Mouse (Mus musculus): ENCODE data around the gene Tet3. TPM values are rescaled to one million over a fixed set of nuclear protein-coding genes. Genes with fewer than 3 reads are reported as not detected.

Gene Tet3
- polyA plus RNA-seq, 1 experiment from 2014 or later = 13.7 TPM

GRCm38 (mm10) chr6:83416261-83417103 is 42.4 kb downstream of the Tet3 start:
- H3K9me3 ChIP-seq (replicated peaks; ENCODE audit: control insufficient read depth, low read length) = no peaks in the 10 kb centered on the region
- ATAC-seq (ENCODE audit: low read depth) = no peak
- H3K4me1 ChIP-seq (ENCODE audit: control insufficient read depth, low read depth, low read length) = peaks cover 24% of the 10 kb centered on the region
- no peaks in the 10 kb centered on the region for H3K27me3 ChIP-seq (ENCODE audit: control insufficient read depth, insufficient read depth, low read depth, low read length)
- 68% methylated on average over 3 of the region's 3 CpGs for WGBS (ENCODE audit: insufficient replicate concordance)
- H3K4me2 ChIP-seq (ENCODE audit: low read depth, low read length) = no peak overlapping the region
- H3K9ac ChIP-seq (ENCODE audit: low read depth, low read length) = no peak overlapping the region
- H3K4me3 ChIP-seq (ENCODE audit: low read depth, low read length) = no peak overlapping the region
- no peak overlapping the region for H3K27ac ChIP-seq (ENCODE audit: low read length)
- H3K36me3 ChIP-seq (ENCODE audit: control insufficient read depth, insufficient read depth) = no peaks in the 10 kb centered on the region; the same call in 1 of the 2 replicates

DNA sequence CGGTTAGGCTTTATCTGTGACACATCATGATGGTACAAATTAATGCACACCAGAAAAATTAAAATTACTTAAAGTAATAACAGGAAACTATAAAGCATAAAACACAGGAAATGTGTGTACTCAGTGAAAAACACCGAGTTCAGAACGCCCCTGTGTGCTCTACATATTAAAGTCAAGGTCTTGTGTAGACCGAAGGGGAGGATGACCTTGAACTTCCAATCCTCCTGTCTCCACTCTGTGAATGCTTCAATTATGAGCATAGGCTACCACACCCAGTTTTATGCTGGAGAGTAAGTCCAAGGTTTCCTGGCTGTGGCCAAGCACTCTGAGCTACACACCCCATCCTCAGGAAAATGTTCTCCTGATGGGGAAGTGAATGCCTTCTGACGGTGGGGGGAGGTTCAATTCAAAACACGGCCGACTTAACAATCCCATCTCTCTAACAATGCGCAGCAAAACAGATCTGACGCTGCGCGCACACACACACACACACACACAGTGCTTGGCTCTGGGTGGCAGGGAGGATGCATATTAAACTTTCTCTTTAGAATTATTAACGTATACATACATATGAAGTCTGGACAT is 43.4 kb downstream of the Tet3 start:
- Histone ChIP-seq H3K9me3 (replicated peaks; ENCODE audit: control insufficient read depth, low read length) (no peaks in the 10 kb centered on the region), H3K27me3 (ENCODE audit: control insufficient read depth, insufficient read depth, low read depth, low read length) (no peaks in the 10 kb centered on the region), H3K4me1 (ENCODE audit: control insufficient read depth, low read depth, low read length) (peaks cover 34% of the 10 kb centered on the region), H3K4me2 (ENCODE audit: low read depth, low read length) (no peak overlapping the region), H3K36me3 (ENCODE audit: control insufficient read depth, insufficient read depth) (no peaks in the 10 kb centered on the region), H3K27ac (ENCODE audit: low read length) (no peak overlapping the region), H3K9ac (ENCODE audit: low read depth, low read length) (no peak overlapping the region), H3K4me3 (ENCODE audit: low read depth, low read length) (no peak overlapping the region)
- ATAC-seq (ENCODE audit: low read depth) = no peak
- WGBS (ENCODE audit: insufficient replicate concordance) = 69% methylated on average over 12 of the region's 12 CpGs

- no peaks in the 10 kb centered on the region for H3K36me3 ChIP-seq (ENCODE audit: control insufficient read depth, insufficient read depth)
- no peak overlapping the region for H3K27ac ChIP-seq (ENCODE audit: low read length)
- ATAC-seq (ENCODE audit: low read depth) = no peak
- H3K27me3 ChIP-seq (ENCODE audit: control insufficient read depth, insufficient read depth, low read depth, low read length) = no peaks in the 10 kb centered on the region
- no peak overlapping the region for H3K4me3 ChIP-seq (ENCODE audit: low read depth, low read length)
- no peaks in the 10 kb centered on the region for H3K9me3 ChIP-seq (replicated peaks; ENCODE audit: control insufficient read depth, low read length)
- 83% methylated on average over 9 of the region's 9 CpGs for WGBS (ENCODE audit: insufficient replicate concordance)
- no peak overlapping the region for H3K4me2 ChIP-seq (ENCODE audit: low read depth, low read length)
- no peak overlapping the region for H3K9ac ChIP-seq (ENCODE audit: low read depth, low read length)
- peaks cover 40% of the 10 kb centered on the region for H3K4me1 ChIP-seq (ENCODE audit: control insufficient read depth, low read depth, low read length)
Observed at GRCm38 (mm10) chr6:83414601-83415355, 44.1 kb downstream of the Tet3 start.

GRCm38 (mm10) chr6:83413686-83414085 is 45.2 kb downstream of the Tet3 start:
- ATAC-seq (ENCODE audit: low read depth) = no peak
- no peak overlapping the region for H3K4me2 ChIP-seq (ENCODE audit: low read depth, low read length)
- no peaks in the 10 kb centered on the region for H3K27me3 ChIP-seq (ENCODE audit: control insufficient read depth, insufficient read depth, low read depth, low read length)
- no peak overlapping the region for H3K4me3 ChIP-seq (ENCODE audit: low read depth, low read length)
- no peaks in the 10 kb centered on the region for H3K36me3 ChIP-seq (ENCODE audit: control insufficient read depth, insufficient read depth)
- peaks cover 44% of the 10 kb centered on the region for H3K4me1 ChIP-seq (ENCODE audit: control insufficient read depth, low read depth, low read length)
- no peaks in the 10 kb centered on the region for H3K9me3 ChIP-seq (replicated peaks; ENCODE audit: control insufficient read depth, low read length)
- no peak overlapping the region for H3K27ac ChIP-seq (ENCODE audit: low read length)
- no peak overlapping the region for H3K9ac ChIP-seq (ENCODE audit: low read depth, low read length)
- WGBS (ENCODE audit: insufficient replicate concordance) = 59% methylated on average over 1 of the region's 1 CpGs

- H3K27ac ChIP-seq (ENCODE audit: low read length) = no peak overlapping the region
- no peaks in the 10 kb centered on the region for H3K27me3 ChIP-seq (ENCODE audit: control insufficient read depth, insufficient read depth, low read depth, low read length)
Observed at GRCm38 (mm10) chr6:83412854-83413401, 46.0 kb downstream of the Tet3 start.

DNA sequence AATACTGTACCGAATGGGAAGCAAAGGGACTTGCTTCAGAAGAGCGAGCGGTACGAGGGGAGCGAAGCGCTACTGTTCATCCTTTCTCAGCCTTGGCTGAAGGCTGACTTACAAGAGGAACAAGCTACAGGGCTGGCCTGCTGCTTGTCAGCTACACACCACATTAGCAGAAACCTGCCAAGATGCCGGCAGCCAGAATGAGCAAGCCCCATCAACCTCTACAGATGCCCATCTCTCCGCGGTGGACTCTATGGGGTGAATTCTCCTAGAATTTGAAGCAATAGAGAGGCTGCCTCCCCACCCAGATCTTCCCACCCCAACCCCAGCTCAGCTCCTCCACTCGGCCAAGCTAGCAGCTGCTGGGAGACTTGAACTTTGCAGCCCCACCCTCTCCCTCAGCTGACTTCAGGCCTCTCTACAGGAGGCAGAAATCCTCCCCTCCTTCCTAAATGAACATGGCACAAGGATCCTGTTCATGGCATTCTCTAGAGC is 46.5 kb downstream of the Tet3 start:
- 86% methylated on average over 10 of the region's 10 CpGs for WGBS (ENCODE audit: insufficient replicate concordance)
- H3K4me1 ChIP-seq (ENCODE audit: control insufficient read depth, low read depth, low read length) = peaks cover 49% of the 10 kb centered on the region
- no peaks in the 10 kb centered on the region for H3K9me3 ChIP-seq (replicated peaks; ENCODE audit: control insufficient read depth, low read length)
- H3K36me3 ChIP-seq (ENCODE audit: control insufficient read depth, insufficient read depth) = no peaks in the 10 kb centered on the region
- no peak overlapping the region for H3K9ac ChIP-seq (ENCODE audit: low read depth, low read length)
- no peaks in the 10 kb centered on the region for H3K27me3 ChIP-seq (ENCODE audit: control insufficient read depth, insufficient read depth, low read depth, low read length)
- no peak overlapping the region for H3K27ac ChIP-seq (ENCODE audit: low read length)
- no peak overlapping the region for H3K4me3 ChIP-seq (ENCODE audit: low read depth, low read length)
- no peak for ATAC-seq (ENCODE audit: low read depth)
- no peak overlapping the region for H3K4me2 ChIP-seq (ENCODE audit: low read depth, low read length)

More at GRCm38 (mm10) chr6:83412854-83413401, 46.0 kb downstream of the Tet3 start:
- Histone ChIP-seq H3K4me2 (ENCODE audit: low read depth, low read length) (no peak overlapping the region), H3K36me3 (ENCODE audit: control insufficient read depth, insufficient read depth) (no peaks in the 10 kb centered on the region), H3K9me3 (replicated peaks; ENCODE audit: control insufficient read depth, low read length) (no peaks in the 10 kb centered on the region), H3K9ac (ENCODE audit: low read depth, low read length) (no peak overlapping the region), H3K4me3 (ENCODE audit: low read depth, low read length) (no peak overlapping the region), H3K4me1 (ENCODE audit: control insufficient read depth, low read depth, low read length) (peaks cover 49% of the 10 kb centered on the region)
- ATAC-seq (ENCODE audit: low read depth) = no peak
- 35% methylated on average over 5 of the region's 5 CpGs for WGBS (ENCODE audit: insufficient replicate concordance)

- Histone ChIP-seq H3K4me3 (ENCODE audit: low read depth, low read length) (no peak overlapping the region), H3K9me3 (replicated peaks; ENCODE audit: control insufficient read depth, low read length) (no peaks in the 10 kb centered on the region), H3K4me2 (ENCODE audit: low read depth, low read length) (no peak overlapping the region), H3K27ac (ENCODE audit: low read length) (no peak overlapping the region), H3K4me1 (ENCODE audit: control insufficient read depth, low read depth, low read length) (peaks cover 49% of the 10 kb centered on the region), H3K9ac (ENCODE audit: low read depth, low read length) (no peak overlapping the region), H3K36me3 (ENCODE audit: control insufficient read depth, insufficient read depth) (no peaks in the 10 kb centered on the region), H3K27me3 (ENCODE audit: control insufficient read depth, insufficient read depth, low read depth, low read length) (no peaks in the 10 kb centered on the region)
- peak; percentile 30; the same call in 1 of the 2 replicates for ATAC-seq (ENCODE audit: low read depth)
- 62% methylated on average over 9 of the region's 9 CpGs for WGBS (ENCODE audit: insufficient replicate concordance)
Observed at GRCm38 (mm10) chr6:83411635-83412361, 47.1 kb downstream of the Tet3 start.

DNA sequence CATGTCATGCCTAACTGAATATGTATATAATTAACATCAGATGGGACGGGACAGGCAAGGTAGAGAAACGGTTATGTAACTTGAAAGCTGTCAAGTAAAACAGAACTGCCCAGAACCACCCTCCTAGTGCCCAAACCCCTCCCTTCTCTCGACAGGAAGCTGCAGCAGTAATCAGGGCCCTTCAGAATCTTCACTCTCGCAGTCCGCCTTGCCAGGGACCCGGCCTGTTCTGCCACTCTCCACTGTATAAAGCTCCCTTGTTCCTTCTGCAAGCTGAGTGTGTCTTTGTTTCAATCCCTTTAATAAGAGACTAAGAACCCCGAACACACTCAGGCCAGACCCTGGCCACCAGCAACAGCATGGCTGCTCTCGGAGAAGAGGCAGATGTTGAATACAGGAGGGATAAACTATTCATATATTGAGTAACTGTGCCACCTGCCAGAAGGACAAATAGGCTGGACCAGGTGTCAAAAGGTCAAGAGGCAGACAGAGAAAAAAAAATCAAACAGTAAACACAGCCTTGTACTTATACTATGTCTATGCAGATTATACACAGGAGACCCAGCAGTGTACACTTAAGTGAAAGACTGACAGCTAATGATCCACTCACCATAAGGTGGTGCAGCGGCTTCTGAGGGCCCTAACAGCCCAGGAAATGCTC is 48.7 kb downstream of the Tet3 start:
- peak; percentile 28 for ATAC-seq (ENCODE audit: low read depth)
- H3K27me3 ChIP-seq (ENCODE audit: control insufficient read depth, insufficient read depth, low read depth, low read length) = no peaks in the 10 kb centered on the region
- H3K9ac ChIP-seq (ENCODE audit: low read depth, low read length) = no peak overlapping the region
- 37% methylated on average over 9 of the region's 9 CpGs for WGBS (ENCODE audit: insufficient replicate concordance)
- no peak overlapping the region for H3K4me2 ChIP-seq (ENCODE audit: low read depth, low read length)
- H3K9me3 ChIP-seq (replicated peaks; ENCODE audit: control insufficient read depth, low read length) = no peaks in the 10 kb centered on the region
- no peak overlapping the region for H3K27ac ChIP-seq (ENCODE audit: low read length)
- H3K4me3 ChIP-seq (ENCODE audit: low read depth, low read length) = no peak overlapping the region
- H3K4me1 ChIP-seq (ENCODE audit: control insufficient read depth, low read depth, low read length) = peaks cover 40% of the 10 kb centered on the region
- no peaks in the 10 kb centered on the region for H3K36me3 ChIP-seq (ENCODE audit: control insufficient read depth, insufficient read depth)
